Mouse (Mus musculus) G1E (cell line): ENCODE measurements around the gene Armc6. TPM values are rescaled to one million over a fixed set of nuclear protein-coding genes. Genes with fewer than 3 reads are reported as not detected.
A peak's percentile ranks its signal among the peaks of the same experiment; 100 is the strongest.

Experiments used
- ATAC-seq: 2 replicates; pipeline ENCODE4 v1.8.0; 2016; ENCODE audit warnings: mild to moderate bottlenecking; ENCODE audit not compliant: insufficient number of reproducible peaks, poor library complexity, low FRiP score, severe bottlenecking; ENCODE audit errors: extremely low read depth
- DNase-seq: peaks from one replicate; pipeline ENCODE4 v3.0.0; 2012; ENCODE audit warnings: low spot score
- H3K27me3 ChIP-seq: 2 replicates; pipeline ENCODE4 v1.6.1; 2012; ENCODE audit warnings: mild to moderate bottlenecking, low read length, inconsistent platforms; ENCODE audit not compliant: insufficient read depth
- H3K36me3 ChIP-seq: replicated peaks from 2 replicates; pipeline ENCODE3; 2012; ENCODE audit warnings: mild to moderate bottlenecking, inconsistent platforms
- H3K4me1 ChIP-seq: 2 replicates; pipeline ENCODE4 v1.6.1; 2012; ENCODE audit warnings: low read depth, low read length, inconsistent platforms, mixed read lengths; ENCODE audit not compliant: insufficient read depth
- H3K4me3 ChIP-seq: 2 replicates; pipeline ENCODE4 v1.5.1; 2012; ENCODE audit warnings: low read depth, mild to moderate bottlenecking, inconsistent platforms, low read length, moderate library complexity, mixed read lengths
- H3K9me3 ChIP-seq: replicated peaks from 2 replicates; pipeline ENCODE4 v1.6.1; 2012; ENCODE audit warnings: inconsistent platforms
- CTCF ChIP-seq: IDR thresholded peaks from 2 replicates; pipeline ENCODE4 v1.5.1; 2012; ENCODE audit warnings: low read depth, low read length, inconsistent platforms, mixed read lengths
- GATA1 ChIP-seq: IDR thresholded peaks from 2 replicates; pipeline ENCODE4 v1.6.1; 2012; ENCODE audit warnings: borderline replicate concordance, low read length, inconsistent platforms, mixed read lengths
- GATA2 ChIP-seq: IDR thresholded peaks from 2 replicates; pipeline ENCODE4 v1.6.1; 2012; ENCODE audit warnings: low read depth, low read length, inconsistent platforms, borderline replicate concordance
- POLR2AphosphoS5 ChIP-seq: IDR thresholded peaks from 2 replicates; pipeline ENCODE4 v1.6.1; 2012; ENCODE audit warnings: low read depth, low read length, inconsistent platforms; ENCODE audit not compliant: insufficient replicate concordance
- TAL1 ChIP-seq: conservative IDR thresholded peaks from 2 replicates; pipeline ENCODE4 v1.6.1; 2012; ENCODE audit warnings: low read depth, low read length, inconsistent platforms, mixed read lengths
- polyA plus RNA-seq: library from polyadenylated mRNA; stranded (reverse); fragments of >175 nt; gene quantifications from 2 replicates; pipeline ENCODE4 v1.2.3, GENCODE M21; 2012
- total RNA-seq, 2 experiments: library from RNA; stranded (forward) in 1 of 2; stranded (reverse) in 1 of 2; fragments of 200-1000 nt in 1 of 2; fragments of >200 nt in 1 of 2; fragmentation: Nextera tagmentation in 1 of 2; gene quantifications; 2 replicates each; pipeline ENCODE4 v1.2.3; 2014 to 2017

Gene Armc6
- total RNA-seq (2014; fragmentation: Nextera tagmentation) = 7.7 and 9.3 TPM in 2 replicates
- total RNA-seq (2017) = 12.5 and 13.9 TPM in 2 replicates
- polyA plus RNA-seq = 13.7 and 15.2 TPM in 2 replicates

GRCm38 (mm10) chr8:70234080-70234780 is at the start of gene Armc6, which contains the start of gene Sugp2:
TSS of gene Armc6 (minus strand) at chr8:70234466.
TSS of gene Sugp2 (plus strand) at chr8:70234226.
- TF ChIP-seq GATA2 (no peak), POLR2AphosphoS5 (no peak), TAL1 (no peak), CTCF (no peak), GATA1 (no peak)
- Histone ChIP-seq H3K9me3 (no peaks in the 10 kb centered on the region), H3K4me3 (peak within 1 kb of the TSS; percentile 79), H3K36me3 (peaks cover 57% of the 10 kb centered on the region), H3K4me1 (peaks cover 50% of the 10 kb centered on the region), H3K27me3 (no peaks in the 10 kb centered on the region; the same call in 1 of the 2 replicates)
- DNase-seq (peak; percentile 93), ATAC-seq (peak; percentile 59)

DNA sequence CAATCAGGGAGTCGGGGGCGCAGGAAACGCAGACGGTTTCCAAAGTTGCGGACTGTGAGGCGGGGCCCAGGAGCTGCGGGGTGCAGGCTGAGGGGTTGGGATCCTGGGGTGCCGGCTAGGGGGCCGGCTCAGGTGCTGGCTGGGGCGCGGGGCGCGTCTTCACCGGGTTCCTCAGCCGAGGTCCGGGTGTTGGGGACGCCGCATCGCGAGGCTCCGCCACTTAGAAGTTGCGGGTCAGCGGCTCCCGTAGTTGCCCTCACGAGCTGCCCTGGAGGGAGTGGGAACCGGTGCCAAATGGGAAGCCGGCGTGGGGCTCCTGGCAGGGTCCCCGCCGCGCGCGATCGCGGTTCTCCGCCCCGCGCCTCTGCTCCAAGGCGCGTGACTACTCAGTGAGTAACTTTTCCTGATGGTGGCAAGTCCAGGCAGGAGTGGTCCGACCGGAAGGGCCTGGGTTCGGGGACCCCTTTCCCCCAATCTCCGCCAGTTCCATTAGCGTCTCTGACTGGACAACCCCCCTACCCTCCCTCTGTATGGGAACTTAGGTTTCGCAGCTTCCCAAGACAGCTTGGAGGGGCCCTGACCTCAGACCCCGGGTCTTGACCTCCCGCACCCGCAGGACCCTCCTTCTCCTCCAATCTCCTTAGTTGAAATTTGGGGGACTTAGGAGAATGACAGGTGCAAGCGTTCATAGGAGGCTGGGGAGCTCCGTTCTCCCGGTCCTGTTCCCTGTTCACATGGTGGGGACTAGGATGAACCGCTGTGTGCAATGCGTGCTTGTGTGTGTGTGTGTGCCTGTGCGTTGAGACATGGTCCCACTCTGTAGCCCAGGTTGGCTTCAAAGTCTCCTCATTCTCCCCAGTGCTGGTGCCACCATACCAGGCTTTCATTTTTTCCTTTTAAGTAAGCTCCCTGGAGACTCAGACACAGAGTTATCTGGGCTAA is 49.1 kb upstream of the Armc6 start:
- H3K4me1 ChIP-seq = peaks cover 26% of the 10 kb centered on the region
- peaks cover 2% of the 10 kb centered on the region; the same call in 1 of the 2 replicates for H3K9me3 ChIP-seq
- peak overlapping the region; percentile 73 for H3K4me3 ChIP-seq
- ATAC-seq (no peak), DNase-seq (no peak)
- TF ChIP-seq POLR2AphosphoS5 (no peak), CTCF (no peak)
- H3K36me3 ChIP-seq = peaks cover 14% of the 10 kb centered on the region
- peaks cover 65% of the 10 kb centered on the region for H3K27me3 ChIP-seq

GRCm38 (mm10) chr8:70282603-70283135 is 48.4 kb upstream of the Armc6 start, which contains the start of gene Homer3:
TSS of gene Homer3 (plus strand) at chr8:70282827.
- TF ChIP-seq CTCF (peak; percentile 9; the same call in 1 of the 2 replicates), GATA1 (no peak)
- H3K27me3 ChIP-seq = peaks cover 70% of the 10 kb centered on the region
- ATAC-seq (peak; percentile 88), DNase-seq (peak; percentile 93)
- H3K36me3 ChIP-seq = peaks cover 14% of the 10 kb centered on the region
- peak within 1 kb of the TSS; percentile 73 for H3K4me3 ChIP-seq
- peaks cover 2% of the 10 kb centered on the region; the same call in 1 of the 2 replicates for H3K9me3 ChIP-seq
- peaks cover 28% of the 10 kb centered on the region for H3K4me1 ChIP-seq

GRCm38 (mm10) chr8:70281001-70281400 is 46.7 kb upstream of the Armc6 start:
- Histone ChIP-seq H3K27me3 (peaks cover 84% of the 10 kb centered on the region), H3K9me3 (no peaks in the 10 kb centered on the region), H3K4me3 (no peak overlapping the region), H3K36me3 (peaks cover 11% of the 10 kb centered on the region), H3K4me1 (peaks cover 43% of the 10 kb centered on the region)
- no peak for DNase-seq
- no peak for TF ChIP-seq CTCF
- no peak for TF ChIP-seq GATA2
- TF ChIP-seq GATA1 = no peak
- no peak for TF ChIP-seq POLR2AphosphoS5
- no peak for TF ChIP-seq TAL1
- ATAC-seq = no peak

DNA sequence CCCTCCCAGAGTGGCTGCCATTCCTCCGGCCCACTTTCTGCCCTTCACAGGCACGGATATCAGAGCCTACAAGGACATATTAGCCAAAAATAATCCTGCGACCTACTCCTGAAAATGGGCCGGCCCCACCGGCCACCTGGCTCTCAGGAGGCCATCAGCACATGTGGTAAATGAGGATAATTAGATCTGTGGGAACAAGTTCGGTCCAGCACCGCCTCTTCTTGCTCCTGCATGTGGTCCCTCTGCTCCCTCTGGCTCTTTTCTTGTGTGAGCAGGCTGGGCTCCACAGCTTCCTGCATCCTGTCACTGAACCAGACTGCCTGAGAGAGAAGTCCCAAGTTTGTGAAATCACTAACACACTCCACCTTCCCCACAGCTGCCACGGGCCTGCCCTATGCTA is 45.0 kb upstream of the Armc6 start:
- TF ChIP-seq POLR2AphosphoS5 = no peak
- no peak for TF ChIP-seq CTCF
- ATAC-seq = no peak
- peaks cover 40% of the 10 kb centered on the region for H3K4me1 ChIP-seq

DNA sequence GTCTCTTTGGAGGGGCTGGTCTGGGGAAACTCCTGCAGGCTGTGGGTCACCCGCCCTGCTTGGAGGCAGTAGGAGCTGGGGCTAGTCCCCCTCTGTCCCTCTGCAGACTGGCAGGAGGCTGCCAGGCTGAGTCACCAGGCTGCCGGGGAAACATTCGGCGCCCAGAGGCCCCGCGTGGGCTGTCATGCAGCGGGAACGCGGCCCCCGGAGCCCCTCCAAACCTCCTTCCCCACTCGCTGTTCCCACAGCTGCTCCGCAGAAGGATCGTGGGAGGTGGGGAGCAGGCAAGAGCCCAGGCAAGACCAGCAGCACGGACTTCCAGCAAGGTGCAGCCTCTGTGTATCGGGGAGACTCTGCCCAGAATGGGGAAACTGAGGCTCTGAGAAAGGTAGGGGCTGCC is 43.9 kb upstream of the Armc6 start:
- DNase-seq = no peak
- H3K9me3 ChIP-seq = no peaks in the 10 kb centered on the region
- peaks cover 36% of the 10 kb centered on the region for H3K4me1 ChIP-seq
- peaks cover 63% of the 10 kb centered on the region for H3K27me3 ChIP-seq
- no peak overlapping the region for H3K4me3 ChIP-seq
- no peak for TF ChIP-seq POLR2AphosphoS5
- TF ChIP-seq CTCF = no peak
- TF ChIP-seq TAL1 = no peak
- TF ChIP-seq GATA2 = no peak
- no peak for TF ChIP-seq GATA1
- no peak for ATAC-seq
- no peaks in the 10 kb centered on the region for H3K36me3 ChIP-seq

More for the DNA sequence above, 45.0 kb upstream of the Armc6 start:
- DNase-seq = no peak
- H3K27me3 ChIP-seq = peaks cover 72% of the 10 kb centered on the region
- H3K9me3 ChIP-seq = no peaks in the 10 kb centered on the region
- no peak overlapping the region for H3K4me3 ChIP-seq
- H3K36me3 ChIP-seq = no peaks in the 10 kb centered on the region
